Mouse (Mus musculus) kidney, embryonic 16.5 days (tissue): ENCODE data around the gene Stat6. TPM values are rescaled to one million over a fixed set of nuclear protein-coding genes. Genes with fewer than 3 reads are reported as not detected.
A peak's percentile ranks its signal among the peaks of the same experiment; 100 is the strongest.

Experiments used
- ATAC-seq: fragments of 200-750 bp; cut with Nextera tagmentation; 2 replicates; pipeline ENCODE4 v1.8.0; 2017; ENCODE audit warnings: moderate TSS enrichment; ENCODE audit not compliant: low FRiP score, low TSS enrichment
- H3K27ac ChIP-seq: fragments of 300-500 bp; sonication (generic); 2 replicates; pipeline ENCODE4 v1.5.1; 2014; ENCODE audit warnings: low read length
- H3K27me3 ChIP-seq: fragments of 300-500 bp; sonication (generic); 2 replicates; pipeline ENCODE4 v1.6.1; 2014; ENCODE audit warnings: low read length, control low read depth, mixed read lengths; ENCODE audit not compliant: insufficient read depth
- H3K36me3 ChIP-seq: fragments of 300-500 bp; sonication (generic); 2 replicates; pipeline ENCODE4 v1.6.1; 2014; ENCODE audit warnings: low read length, control low read depth, mixed read lengths; ENCODE audit not compliant: insufficient read depth
- H3K4me1 ChIP-seq: fragments of 300-500 bp; sonication (generic); 2 replicates; pipeline ENCODE4 v1.6.1; 2014; ENCODE audit warnings: low read length, control low read depth, mixed read lengths; ENCODE audit not compliant: insufficient read depth
- H3K4me2 ChIP-seq: fragments of 300-500 bp; sonication (generic); replicated peaks from 2 replicates; pipeline ENCODE4 v1.6.1; 2014; ENCODE audit warnings: low read depth, low read length
- H3K4me3 ChIP-seq: fragments of 300-500 bp; sonication (generic); 2 replicates; pipeline ENCODE4 v1.5.1; 2014; ENCODE audit warnings: mild to moderate bottlenecking, low read length
- H3K9ac ChIP-seq: fragments of 300-500 bp; sonication (generic); replicated peaks from 2 replicates; pipeline ENCODE4 v1.6.1; 2014; ENCODE audit warnings: low read length
- H3K9me3 ChIP-seq: fragments of 300-500 bp; sonication (generic); 2 replicates; pipeline ENCODE4 v1.6.1; 2016; ENCODE audit warnings: low read length, control low read depth
- WGBS: fragments of 180-500 bp; shearing (Covaris S2); extraction: QIAGEN DNeasy Blood & Tissue Kit; methylation state at CpG from one replicate; pipeline ENCODE4 v1.1.7; 2014; 5-methylcytosine and 5-hydroxymethylcytosine counted together
- polyA plus RNA-seq: library from polyadenylated mRNA; unstranded; fragments of >200 nt; fragmentation: Nextera tagmentation; extraction: Ambion mirVana; gene quantifications from 2 replicates; pipeline ENCODE4 v1.2.1, GENCODE M21; 2015

Gene Stat6
- polyA plus RNA-seq, 1 experiment from 2014 or later: 37.4 TPM

- peak overlapping the region; percentile 98 for H3K27ac ChIP-seq
- peaks cover 50% of the 10 kb centered on the region for H3K4me1 ChIP-seq
- peak; percentile 91 for ATAC-seq
- peak overlapping the region; percentile 81 for H3K9ac ChIP-seq
- H3K4me2 ChIP-seq: peak overlapping the region; percentile 96
- WGBS: 0% methylated on average over 36 of the region's 39 CpGs
- no peaks in the 10 kb centered on the region for H3K36me3 ChIP-seq
- H3K27me3 ChIP-seq: no peaks in the 10 kb centered on the region
- peak overlapping the region; percentile 74 for H3K4me3 ChIP-seq
- H3K9me3 ChIP-seq: peaks cover 3% of the 10 kb centered on the region
These were observed 21.4 kb upstream of the Stat6 start for GRCm38 (mm10) chr10:127621191-127622056.

GRCm38 (mm10) chr10:127622057-127622392 is 20.8 kb upstream of the Stat6 start:
- Histone ChIP-seq H3K9me3 (peaks cover 9% of the 10 kb centered on the region), H3K27me3 (no peaks in the 10 kb centered on the region), H3K4me2 (peak overlapping the region; percentile 96), H3K4me1 (peaks cover 44% of the 10 kb centered on the region), H3K9ac (peak overlapping the region; percentile 81), H3K27ac (peak overlapping the region; percentile 98), H3K36me3 (no peaks in the 10 kb centered on the region), H3K4me3 (peak overlapping the region; percentile 74)
- WGBS: under 1% methylated on average over 13 of the region's 13 CpGs
- ATAC-seq: peak; percentile 44

GRCm38 (mm10) chr10:127622661-127623060 is 20.1 kb upstream of the Stat6 start:
- no peak overlapping the region for H3K4me3 ChIP-seq
- no peaks in the 10 kb centered on the region for H3K36me3 ChIP-seq
- no peaks in the 10 kb centered on the region for H3K27me3 ChIP-seq
- peaks cover 38% of the 10 kb centered on the region for H3K4me1 ChIP-seq
- WGBS: 72% methylated on average over 4 of the region's 4 CpGs
- H3K9ac ChIP-seq: no peak overlapping the region
- H3K27ac ChIP-seq: no peak overlapping the region; the same call in 1 of the 2 replicates
- H3K4me2 ChIP-seq: peak overlapping the region; percentile 96; the same call in 1 of the 2 replicates
- H3K9me3 ChIP-seq: peaks cover 9% of the 10 kb centered on the region
- ATAC-seq: no peak

GRCm38 (mm10) chr10:127623439-127624216 is 19.2 kb upstream of the Stat6 start:
- Histone ChIP-seq H3K9me3 (peaks cover 9% of the 10 kb centered on the region), H3K27ac (no peak overlapping the region), H3K27me3 (no peaks in the 10 kb centered on the region), H3K4me2 (no peak overlapping the region), H3K36me3 (no peaks in the 10 kb centered on the region), H3K9ac (no peak overlapping the region), H3K4me1 (peaks cover 28% of the 10 kb centered on the region), H3K4me3 (no peak overlapping the region)
- 91% methylated on average over 6 of the region's 6 CpGs for WGBS
- ATAC-seq: no peak

- Histone ChIP-seq H3K9me3 (peaks cover 9% of the 10 kb centered on the region), H3K4me1 (peaks cover 9% of the 10 kb centered on the region), H3K27me3 (no peaks in the 10 kb centered on the region), H3K9ac (no peak overlapping the region), H3K4me3 (no peak overlapping the region), H3K4me2 (no peak overlapping the region), H3K36me3 (no peaks in the 10 kb centered on the region), H3K27ac (no peak overlapping the region)
- WGBS: 92% methylated on average over 3 of the region's 3 CpGs
- ATAC-seq: no peak
These were observed 16.4 kb upstream of the Stat6 start for GRCm38 (mm10) chr10:127626433-127626832.

GRCm38 (mm10) chr10:127631261-127632214 is 11.2 kb upstream of the Stat6 start:
- peaks cover 5% of the 10 kb centered on the region for H3K9me3 ChIP-seq
- no peaks in the 10 kb centered on the region for H3K36me3 ChIP-seq
- no peak overlapping the region for H3K4me3 ChIP-seq
- no peaks in the 10 kb centered on the region for H3K4me1 ChIP-seq
- no peak overlapping the region for H3K27ac ChIP-seq
- WGBS: 76% methylated on average over 10 of the region's 10 CpGs
- no peaks in the 10 kb centered on the region for H3K27me3 ChIP-seq
- no peak overlapping the region for H3K9ac ChIP-seq
- H3K4me2 ChIP-seq: no peak overlapping the region
- no peak for ATAC-seq

GRCm38 (mm10) chr10:127632668-127633271 is 10.0 kb upstream of the Stat6 start:
- no peaks in the 10 kb centered on the region for H3K4me1 ChIP-seq
- 39% methylated on average over 7 of the region's 7 CpGs for WGBS
- no peak overlapping the region for H3K27ac ChIP-seq
- H3K9me3 ChIP-seq: no peaks in the 10 kb centered on the region
- H3K4me2 ChIP-seq: no peak overlapping the region
- H3K36me3 ChIP-seq: no peaks in the 10 kb centered on the region
- no peak overlapping the region for H3K4me3 ChIP-seq
- H3K9ac ChIP-seq: no peak overlapping the region
- ATAC-seq: no peak
- H3K27me3 ChIP-seq: no peaks in the 10 kb centered on the region

- no peak overlapping the region for H3K4me3 ChIP-seq
- 64% methylated on average over 5 of the region's 5 CpGs for WGBS
- peaks cover 27% of the 10 kb centered on the region for H3K4me1 ChIP-seq
- no peak overlapping the region for H3K9ac ChIP-seq
- H3K27me3 ChIP-seq: no peaks in the 10 kb centered on the region
- no peak overlapping the region for H3K4me2 ChIP-seq
- H3K36me3 ChIP-seq: no peaks in the 10 kb centered on the region
- no peak for ATAC-seq
- no peaks in the 10 kb centered on the region for H3K9me3 ChIP-seq
- H3K27ac ChIP-seq: no peak overlapping the region
These were observed 2.4 kb upstream of the Stat6 start for GRCm38 (mm10) chr10:127640421-127640820.
